Mouse (Mus musculus): ENCODE measurements around the gene Hist2h3b.

Gene Hist2h3b

DNA sequence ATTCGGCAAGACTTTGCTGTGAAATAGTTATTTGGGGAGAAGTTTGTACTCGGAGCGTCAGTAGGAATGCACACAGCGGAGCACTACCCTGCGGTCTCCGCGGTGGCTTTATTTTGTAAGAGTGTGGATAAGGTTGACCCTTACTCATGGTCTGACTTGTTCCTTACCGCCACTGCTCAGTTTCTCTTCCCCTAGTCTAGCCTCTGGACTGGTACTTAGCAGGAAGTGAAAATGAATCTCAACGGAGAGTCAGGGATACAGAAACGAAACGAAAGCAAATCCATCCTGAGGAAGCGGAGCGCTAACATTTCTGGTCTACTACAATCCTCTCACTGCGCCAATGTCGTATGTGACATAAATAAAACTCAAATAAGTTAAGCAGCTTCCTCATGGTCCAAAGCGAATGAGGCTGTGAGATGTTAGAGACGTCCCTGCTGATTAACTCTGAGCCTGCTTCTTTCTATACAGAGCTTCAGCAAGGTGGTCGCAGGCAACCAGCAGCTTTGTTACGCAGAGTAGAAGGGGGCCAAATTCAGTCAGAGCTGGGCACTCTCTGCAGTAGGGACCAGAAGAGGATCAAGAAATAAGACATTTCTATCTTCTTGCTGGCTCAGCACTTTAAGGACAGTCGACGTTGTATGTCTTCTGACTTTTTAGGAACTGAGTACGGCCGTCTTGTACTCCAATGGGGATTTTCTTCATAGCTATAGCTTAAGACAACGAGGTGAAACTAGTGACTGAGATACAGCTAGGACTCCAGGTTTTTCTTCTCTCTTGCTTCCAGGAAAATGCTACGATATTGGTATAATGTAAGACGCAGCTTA, 32.5 kb downstream of the Hist2h3b start:
- DNase-seq = peak in 1 of 2 experiments; percentile 11

- DNase-seq = no peak
Measured at GRCm38 (mm10) chr3:96302076-96302475, 33.6 kb downstream of the Hist2h3b start.

- DNase-seq = no peak
Measured at GRCm38 (mm10) chr3:96306506-96306905, 38.1 kb downstream of the Hist2h3b start.

DNA sequence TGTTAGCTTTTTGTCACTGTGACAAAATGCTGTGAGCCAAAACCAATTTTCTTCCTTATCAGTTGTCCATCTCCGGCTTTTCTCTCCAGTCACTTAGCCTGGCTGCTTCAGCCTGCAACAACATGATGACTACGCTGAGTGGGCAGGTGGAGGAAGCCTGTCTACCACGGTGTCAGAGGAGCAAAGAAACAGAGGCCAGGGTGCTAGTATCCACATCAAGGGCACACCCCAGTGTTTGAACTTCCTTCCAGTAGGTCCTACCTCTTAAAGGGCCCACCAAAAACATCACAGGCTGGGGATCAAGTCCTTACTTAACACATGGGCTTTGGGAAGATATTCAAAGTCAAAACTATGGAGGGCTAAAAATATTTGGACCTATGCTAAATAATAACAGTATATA, 41.0 kb downstream of the Hist2h3b start:
- no peak for DNase-seq

GRCm38 (mm10) chr3:96312341-96313098, 44.1 kb downstream of the Hist2h3b start:
- DNase-seq = no peak

Data from kidney, adult 8-10 months (tissue).